Mouse (Mus musculus) ES-E14 (cell line): Measurements from ENCODE around the gene 1810013L24Rik.

Experiments
- CHD2 ChIP-seq: IDR thresholded peaks from 2 replicates; pipeline ENCODE4 v1.6.1; 2014; ENCODE audit warnings: mild to moderate bottlenecking, low read depth, low read length, inconsistent platforms
- HCFC1 ChIP-seq: IDR thresholded peaks from 2 replicates; pipeline ENCODE4 v1.6.1; 2012; ENCODE audit warnings: low read length, inconsistent platforms, borderline replicate concordance; ENCODE audit not compliant: insufficient read depth

DNA sequence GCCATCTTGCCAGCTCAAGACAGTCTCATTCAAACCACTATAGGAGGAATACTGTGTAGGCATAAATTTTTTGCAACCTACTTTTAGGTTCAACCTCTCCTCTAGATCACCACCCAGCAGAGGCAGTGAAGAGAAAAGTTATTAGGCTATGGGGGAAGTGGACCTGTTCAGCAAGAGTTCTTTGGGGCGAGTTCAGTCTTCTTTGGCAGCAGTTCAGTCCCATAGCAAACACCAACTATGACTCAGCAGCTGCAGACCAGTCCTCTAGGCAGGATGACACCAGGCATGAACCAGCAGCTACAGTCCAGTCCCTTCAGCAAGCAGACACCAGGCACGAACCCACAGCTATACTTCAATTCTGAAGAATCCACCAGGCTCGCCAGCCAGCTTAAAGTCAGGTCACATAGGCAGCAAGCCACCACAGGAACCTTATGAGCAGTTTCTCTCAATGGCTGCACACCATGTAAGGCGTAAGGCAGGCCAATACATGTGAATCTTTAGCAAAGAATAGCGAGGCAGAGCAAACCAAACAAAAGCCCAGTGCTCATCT lies 37.6 kb downstream of the 1810013L24Rik start:
- TF ChIP-seq CHD2: no peak
- no peak for TF ChIP-seq HCFC1
